Comparison of ENCODE assay signal across 9 mouse cellular contexts in genomic region chr8:111338370-111339208, GRCm38 (mm10). TPM values are rescaled to one million over a fixed set of nuclear protein-coding genes. Genes with fewer than 3 reads are reported as not detected.
DNase-seq lines count a peak whose midpoint lies in the region; ATAC-seq and TF ChIP-seq lines count a peak whose summit lies in the region.
"Had no signal": no experiment of that assay in that cellular context is flagged by ENCODE, and none has a peak within 500 bp of the region (broad histone marks: within the 10 kb centered on the region; RNA-seq: fewer than 3 reads in every experiment).

No protein-coding gene starts in this region.

- no peak overlapping the region for H3K9ac ChIP-seq in heart, embryonic 11.5 days (ENCODE audit: low read depth, low read length)
- no peak overlapping the region for H3K9ac ChIP-seq in hindbrain, embryonic 14.5 days

- H3K36me3 ChIP-seq in heart, embryonic 11.5 days (ENCODE audit: control insufficient read depth, insufficient read depth, low read length): no peaks in the 10 kb centered on the region
- no peaks in the 10 kb centered on the region for H3K36me3 ChIP-seq in hindbrain, embryonic 14.5 days (replicated peaks; ENCODE audit: control insufficient read depth, insufficient read depth)
- H3K36me3 ChIP-seq: G1E had no signal

- TF ChIP-seq CTCF in left cerebral cortex, adult 2 months (IDR thresholded peaks at IDR 0.05): no peak

- H3K27ac ChIP-seq in heart, embryonic 11.5 days (ENCODE audit: low read depth, low read length): no peak overlapping the region
- H3K27ac ChIP-seq in hindbrain, embryonic 14.5 days: no peak overlapping the region
- H3K27ac ChIP-seq in left cerebral cortex, adult 2 months: no peak overlapping the region

- H3K9me3 ChIP-seq in heart, embryonic 11.5 days (replicated peaks; ENCODE audit: control insufficient read depth, low read length): no peaks in the 10 kb centered on the region
- H3K9me3 ChIP-seq in hindbrain, embryonic 14.5 days (ENCODE audit: control insufficient read depth, low read length): no peaks in the 10 kb centered on the region
- H3K9me3 ChIP-seq: G1E had no signal

- H3K4me1 ChIP-seq in heart, embryonic 11.5 days (ENCODE audit: control insufficient read depth, insufficient read depth, low read length): no peaks in the 10 kb centered on the region
- H3K4me1 ChIP-seq in hindbrain, embryonic 14.5 days (replicated peaks; ENCODE audit: control insufficient read depth, insufficient read depth, low read length): peaks cover 6% of the 10 kb centered on the region; the same call in 1 of the 2 replicates

- WGBS in heart, embryonic 11.5 days (ENCODE audit: insufficient replicate concordance): 40% methylated on average over 12 of the region's 12 CpGs
- 52% methylated on average over 12 of the region's 12 CpGs for WGBS in hindbrain, embryonic 14.5 days

- peak overlapping the region; percentile 55 for H3K4me3 ChIP-seq in heart, embryonic 11.5 days (ENCODE audit: low read depth, low read length)
- H3K4me3 ChIP-seq in hindbrain, embryonic 14.5 days (replicated peaks; ENCODE audit: low read length): peak overlapping the region; percentile 32
- no peak overlapping the region; the same call in 1 of the 2 replicates for H3K4me3 ChIP-seq in left cerebral cortex, adult 2 months

- intact Hi-C loops in left cerebral cortex, adult 2 months (cut with DNase I): no loop called here

- peak overlapping the region; percentile 89 for H3K4me2 ChIP-seq in heart, embryonic 11.5 days
- peak overlapping the region; percentile 66 for H3K4me2 ChIP-seq in hindbrain, embryonic 14.5 days (replicated peaks)

- no peak for DNase-seq in heart, postnatal 4 days
- peak; percentile 78 for DNase-seq in MN1 (ENCODE audit: low spot score)
- DNase-seq in hindbrain, embryonic 14.5 days (ENCODE audit: low spot score): no peak
- DNase-seq in cerebellum, postnatal 4 days (ENCODE audit: low spot score in 2 of 2): no peak
- no peak for DNase-seq in left cerebral cortex, adult 2 months (ENCODE audit: extremely low spot score in 1 of 2, low spot score in 2 of 2)
- no peak for DNase-seq in cerebellum, postnatal 10 days

- H3K27me3 ChIP-seq in heart, embryonic 11.5 days (ENCODE audit: control insufficient read depth, insufficient read depth, low read length): peaks cover 4% of the 10 kb centered on the region; the same call in 1 of the 2 replicates
- peaks cover 21% of the 10 kb centered on the region for H3K27me3 ChIP-seq in hindbrain, embryonic 14.5 days (ENCODE audit: control insufficient read depth, insufficient read depth, low read length)

- ATAC-seq in heart, embryonic 11.5 days (replicated peaks; ENCODE audit: insufficient number of reproducible peaks, low FRiP score, low TSS enrichment): no peak
- ATAC-seq in hindbrain, embryonic 14.5 days (ENCODE audit: low FRiP score): no peak
- peak; percentile 40; the same call in 1 of the 2 replicates for ATAC-seq in megakaryocyte-erythroid progenitor cell, adult 5-6 weeks (replicated peaks; ENCODE audit: low FRiP score, low TSS enrichment, poor library complexity, severe bottlenecking)

RNA-seq across cellular contexts. Expression of gene Mlkl, which starts 0.6 kb away (rescaled TPM):
- polyA plus RNA-seq in heart, embryonic 11.5 days (2014; fragmentation: Nextera tagmentation; extraction: Ambion mirVana): 1.7 and 2.6 TPM in 2 replicates
- total RNA-seq in heart, postnatal 4 days (2021): 1 to 10 TPM; 4.3 to 4.7 TPM
- 0.40 and 0.47 TPM in 2 replicates for polyA plus RNA-seq in hindbrain, embryonic 14.5 days (2014; fragmentation: Nextera tagmentation; extraction: Ambion mirVana)
- 6.6 and 20.9 TPM in 2 replicates for total RNA-seq in megakaryocyte-erythroid progenitor cell, adult 5-6 weeks (2014; fragmentation: Nextera tagmentation)
- 13.6 and 31.6 TPM in 2 replicates for total RNA-seq in megakaryocyte-erythroid progenitor cell, adult 5-6 weeks (2017)
- under 1 TPM; 0.42 to 0.61 TPM for total RNA-seq in left cerebral cortex, adult 2 months (2021)
- total RNA-seq: G1E had no signal
- polyA plus RNA-seq: G1E had no signal

RNA-seq across cellular contexts. Expression of gene Rfwd3, which starts 38.6 kb away (rescaled TPM):
- 43.8 and 46.6 TPM in 2 replicates for polyA plus RNA-seq in heart, embryonic 11.5 days (2014; fragmentation: Nextera tagmentation; extraction: Ambion mirVana)
- 10 to 100 TPM; 28.4 to 30.5 TPM for total RNA-seq in heart, postnatal 4 days (2021)
- 24.9 and 30.0 TPM in 2 replicates for polyA plus RNA-seq in hindbrain, embryonic 14.5 days (2014; fragmentation: Nextera tagmentation; extraction: Ambion mirVana)
- total RNA-seq in megakaryocyte-erythroid progenitor cell, adult 5-6 weeks (2014; fragmentation: Nextera tagmentation): 74.5 and 75.6 TPM in 2 replicates
- total RNA-seq in megakaryocyte-erythroid progenitor cell, adult 5-6 weeks (2017): 51.3 and 63.6 TPM in 2 replicates
- 10 to 100 TPM; 19.6 to 19.9 TPM for total RNA-seq in left cerebral cortex, adult 2 months (2021)

RNA-seq across cellular contexts. Expression of gene Fa2h, which starts 55.0 kb away (rescaled TPM):
- 0.07 TPM in 1 of 2 replicates, not detected in the other for polyA plus RNA-seq in heart, embryonic 11.5 days (2014; fragmentation: Nextera tagmentation; extraction: Ambion mirVana)
- total RNA-seq in heart, postnatal 4 days (2021): under 1 TPM; 0.17 to 0.52 TPM
- polyA plus RNA-seq in hindbrain, embryonic 14.5 days (2014; fragmentation: Nextera tagmentation; extraction: Ambion mirVana): 0.74 and 0.93 TPM in 2 replicates
- not detected in 2 replicates for total RNA-seq in megakaryocyte-erythroid progenitor cell, adult 5-6 weeks (2014; fragmentation: Nextera tagmentation)
- not detected in 2 replicates for total RNA-seq in megakaryocyte-erythroid progenitor cell, adult 5-6 weeks (2017)
- total RNA-seq in left cerebral cortex, adult 2 months (2021): 10 to 100 TPM; 12.4 to 13.7 TPM
- polyA plus RNA-seq: G1E had no signal

Comparison
In these comparisons a context has a peak if more than half of its experiments do, and no peak if none do; other contexts are left out.
1. RNA of gene Fa2h, which starts 55.0 kb away (total RNA-seq): 12.4 to 13.7 TPM in left cerebral cortex, adult 2 months; 0.17 to 0.52 TPM in heart, postnatal 4 days and not detected in megakaryocyte-erythroid progenitor cell, adult 5-6 weeks; every median in the first group is over 4 times any median in the second.